Mouse (Mus musculus): ENCODE measurements around the gene Usp30. TPM values are rescaled to one million over a fixed set of nuclear protein-coding genes. Genes with fewer than 3 reads are reported as not detected.

Gene Usp30
- total RNA-seq, 2 experiments from 2014 or later = 34.9 to 36.9 TPM

GRCm38 (mm10) chr5:114154765-114155164 is 89.5 kb downstream of the Usp30 start:
- no peak for DNase-seq (ENCODE audit: low spot score in 2 of 2)

GRCm38 (mm10) chr5:114155168-114155933 is 90.1 kb downstream of the Usp30 start:
- DNase-seq (ENCODE audit: low spot score in 2 of 2) = no peak

GRCm38 (mm10) chr5:114157236-114157635 is 92.0 kb downstream of the Usp30 start:
- DNase-seq (ENCODE audit: low spot score in 2 of 2) = no peak

- DNase-seq (ENCODE audit: low spot score in 2 of 2) = no peak
Measured at GRCm38 (mm10) chr5:114161424-114161823, 96.2 kb downstream of the Usp30 start.

- no peak for DNase-seq (ENCODE audit: low spot score in 2 of 2)
Measured at GRCm38 (mm10) chr5:114162106-114162815, 97.0 kb downstream of the Usp30 start.

- DNase-seq (ENCODE audit: low spot score in 2 of 2) = peak in 1 of 2 experiments; percentile 22
Measured at GRCm38 (mm10) chr5:114163117-114163696, 97.9 kb downstream of the Usp30 start.

- DNase-seq (ENCODE audit: low spot score in 2 of 2) = no peak
Measured at GRCm38 (mm10) chr5:114170345-114170744, 105.1 kb downstream of the Usp30 start.

- peak in 1 of 2 experiments; percentile 34 for DNase-seq (ENCODE audit: low spot score in 2 of 2)
Measured at GRCm38 (mm10) chr5:114172936-114173335, 107.7 kb downstream of the Usp30 start.

- no peak for DNase-seq (ENCODE audit: low spot score in 2 of 2)
Measured at GRCm38 (mm10) chr5:114173458-114173857, 108.2 kb downstream of the Usp30 start.

GRCm38 (mm10) chr5:114173877-114174581 is 108.8 kb downstream of the Usp30 start:
- DNase-seq (ENCODE audit: low spot score in 2 of 2) = no peak

Other genes with a start within 250 kb of the Usp30 start
- gene Selplg, start 232.8 kb upstream of the Usp30 start, total RNA-seq (2021) = 10 to 100 TPM; 26.3 to 27.5 TPM
- gene Coro1c, start 156.7 kb upstream of the Usp30 start, total RNA-seq (2021) = 10 to 100 TPM; 86.7 to 88.5 TPM
- gene Ssh1, start 71.6 kb upstream of the Usp30 start, total RNA-seq (2021) = 10 to 100 TPM; 24.3 to 27.1 TPM
- gene Dao, start 61.8 kb upstream of the Usp30 start, total RNA-seq (2021) = not detected
- gene Svop, start 26.1 kb downstream of the Usp30 start, total RNA-seq (2021) = 100 to 1,000 TPM; 187 to 192 TPM
- 1 to 10 TPM; 5.6 to 5.7 TPM for gene Alkbh2, start 62.8 kb downstream of the Usp30 start, total RNA-seq (2021)
- gene Ung, start 64.9 kb downstream of the Usp30 start, total RNA-seq (2021) = 1 to 10 TPM; 1.6 to 3.4 TPM
- 1 to 10 TPM; 2.8 to 6.2 TPM for gene Acacb, start 81.1 kb downstream of the Usp30 start, total RNA-seq (2021)
- not detected for gene Foxn4, start 208.3 kb downstream of the Usp30 start, total RNA-seq (2021)
- 1 to 10 TPM; 2.5 to 3.3 TPM for gene Myo1h, start 223.7 kb downstream of the Usp30 start, total RNA-seq (2021)

Data from left cerebral cortex, adult 18-20 months (tissue).